Mouse (Mus musculus) bone marrow, adult 2 months (tissue): ENCODE measurements around the gene 1700029P11Rik. TPM values are rescaled to one million over a fixed set of nuclear protein-coding genes. Genes with fewer than 3 reads are reported as not detected.

Source experiments
- H3K27ac ChIP-seq: fragments of 200-500 bp; 2 replicates; pipeline ENCODE4 v1.5.1; 2012; ENCODE audit warnings: low read depth, mild to moderate bottlenecking, control low read depth, inconsistent platforms, low read length; ENCODE audit not compliant: control insufficient read depth, poor library complexity, insufficient read depth
- H3K4me1 ChIP-seq: fragments of 200-500 bp; 2 replicates; pipeline ENCODE4 v1.6.1; 2011; ENCODE audit warnings: low read length; ENCODE audit not compliant: control insufficient read depth, insufficient read depth
- H3K4me3 ChIP-seq: fragments of 200-500 bp; replicated peaks from 2 replicates; pipeline ENCODE3; 2011; ENCODE audit warnings: mild to moderate bottlenecking, low read depth, low read length, control low read depth; ENCODE audit not compliant: control insufficient read depth
- CTCF ChIP-seq: fragments of 200-500 bp; IDR thresholded peaks from 2 replicates; pipeline ENCODE4 v1.5.1; 2011; ENCODE audit warnings: low read length, control low read depth; ENCODE audit not compliant: control insufficient read depth, insufficient read depth
- POLR2A ChIP-seq: fragments of 200-500 bp; IDR thresholded peaks from 2 replicates; pipeline ENCODE4 v1.6.1; 2011; ENCODE audit warnings: low read depth, mild to moderate bottlenecking, control low read depth, low read length, borderline replicate concordance; ENCODE audit not compliant: control insufficient read depth
- WGBS: fragments of 180-500 bp; shearing (Covaris S2); methylation state at CpG from one replicate; pipeline ENCODE4 v1.1.7; 2018; 5-methylcytosine and 5-hydroxymethylcytosine counted together
- polyA plus RNA-seq: library from polyadenylated mRNA; stranded (reverse); fragments of >200 nt; gene quantifications from 2 replicates; pipeline ENCODE4 v1.2.4, GENCODE M21; 2011; ENCODE audit warnings: low replicate concordance; ENCODE audit not compliant: missing spikeins, insufficient read depth, insufficient read length

The 1700029P11Rik gene
- polyA plus RNA-seq, 1 experiment = 3.0 TPM

DNA sequence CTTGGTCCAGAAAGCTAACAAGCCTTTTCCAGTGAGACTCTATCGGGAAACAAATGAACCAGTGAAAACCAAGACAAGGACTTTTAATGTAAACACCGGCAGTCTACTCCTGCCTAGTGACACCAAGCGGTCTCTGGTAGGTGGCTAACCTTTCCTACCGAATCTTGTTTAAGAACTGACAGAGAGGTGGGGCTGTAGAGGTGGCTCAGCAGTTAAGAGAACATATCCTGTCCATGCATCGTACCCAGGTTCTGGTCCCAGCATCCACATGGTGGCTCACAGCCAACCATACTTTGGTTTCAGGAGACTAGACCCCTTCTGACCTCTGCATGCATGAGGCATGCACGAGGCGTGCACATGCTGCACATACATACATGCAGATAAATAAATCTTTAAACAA lies 46.9 kb downstream of the 1700029P11Rik start:
- H3K4me3 ChIP-seq = no peak overlapping the region
- WGBS = 75% methylated on average over 7 of the region's 7 CpGs
- TF ChIP-seq CTCF (no peak), POLR2A (no peak)
- no peaks in the 10 kb centered on the region; the same call in 1 of the 2 replicates for H3K4me1 ChIP-seq
- peak overlapping the region; percentile 62 for H3K27ac ChIP-seq

DNA sequence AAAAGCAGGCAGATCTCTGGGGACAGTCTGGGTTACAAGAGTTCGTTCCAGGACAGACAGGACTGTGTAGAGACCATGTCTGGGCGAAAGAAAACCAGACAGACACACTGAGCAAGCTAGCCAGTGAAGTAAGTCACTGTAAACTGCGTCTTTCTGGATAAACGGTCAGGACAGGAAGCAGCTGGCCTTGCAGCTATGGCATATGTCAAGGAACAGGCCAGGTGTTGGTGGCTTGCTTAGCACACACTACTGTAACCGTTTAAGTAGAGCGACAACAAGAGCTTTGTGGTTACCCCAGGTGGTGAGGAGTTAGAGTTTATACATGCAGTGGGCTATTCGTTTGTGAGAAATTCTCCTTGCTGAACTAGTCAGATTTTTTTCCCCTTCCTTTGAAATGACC lies 47.4 kb downstream of the 1700029P11Rik start:
- Histone ChIP-seq H3K4me1 (no peaks in the 10 kb centered on the region; the same call in 1 of the 2 replicates), H3K27ac (peak overlapping the region; percentile 62), H3K4me3 (no peak overlapping the region)
- 42% methylated on average over 7 of the region's 7 CpGs for WGBS
- no peak for TF ChIP-seq POLR2A

Other genes with a start within 250 kb of the 1700029P11Rik start
- gene Zc3h7b, start 235.5 kb upstream of the 1700029P11Rik start, polyA plus RNA-seq = 10.8 and 16.1 TPM in 2 replicates
- gene Rangap1, start 235.0 kb upstream of the 1700029P11Rik start, polyA plus RNA-seq = 66.5 and 91.3 TPM in 2 replicates
- gene Tef, start 178.1 kb upstream of the 1700029P11Rik start, polyA plus RNA-seq = 6.4 and 16.2 TPM in 2 replicates
- 6.6 and 9.2 TPM in 2 replicates for gene Tob2, start 121.7 kb upstream of the 1700029P11Rik start, polyA plus RNA-seq
- gene Phf5a, start 108.6 kb upstream of the 1700029P11Rik start, polyA plus RNA-seq = 74.5 and 96.7 TPM in 2 replicates
- gene Aco2, start 108.2 kb upstream of the 1700029P11Rik start, polyA plus RNA-seq = 41.0 and 71.1 TPM in 2 replicates
- 12.4 and 12.5 TPM in 2 replicates for gene Polr3h, start 54.3 kb upstream of the 1700029P11Rik start, polyA plus RNA-seq
- gene Csdc2, start 43.8 kb upstream of the 1700029P11Rik start, polyA plus RNA-seq = 0.80 TPM in 1 of 2 replicates, not detected in the other
- gene Pmm1, start 19.6 kb upstream of the 1700029P11Rik start, polyA plus RNA-seq = 23.1 and 51.8 TPM in 2 replicates
- gene Xrcc6, start 7.3 kb downstream of the 1700029P11Rik start, polyA plus RNA-seq = 60.8 and 96.2 TPM in 2 replicates
- 12.5 and 22.7 TPM in 2 replicates for gene Desi1, start 53.3 kb downstream of the 1700029P11Rik start, polyA plus RNA-seq
- gene Snu13, start 67.1 kb downstream of the 1700029P11Rik start, polyA plus RNA-seq = 119 and 144 TPM in 2 replicates
- gene 4930407I10Rik, start 78.6 kb downstream of the 1700029P11Rik start, polyA plus RNA-seq = not detected in 2 replicates
- gene Mei1, start 89.5 kb downstream of the 1700029P11Rik start, polyA plus RNA-seq = not detected in 2 replicates
- 23.8 and 28.2 TPM in 2 replicates for gene Ccdc134, start 147.4 kb downstream of the 1700029P11Rik start, polyA plus RNA-seq
- 19.3 and 46.3 TPM in 2 replicates for gene Srebf2, start 166.6 kb downstream of the 1700029P11Rik start, polyA plus RNA-seq
- gene Shisa8, start 232.3 kb downstream of the 1700029P11Rik start, polyA plus RNA-seq = 0.77 and 1.9 TPM in 2 replicates
- gene Tnfrsf13c, start 243.8 kb downstream of the 1700029P11Rik start, polyA plus RNA-seq = 12.1 and 24.9 TPM in 2 replicates